Mouse (Mus musculus) macrophage (primary cell): Measurements from ENCODE around the gene H2-Eb2. TPM values are rescaled to one million over a fixed set of nuclear protein-coding genes. Genes with fewer than 3 reads are reported as not detected.

ENCODE experiments used
- polyA plus RNA-seq: library from polyadenylated mRNA; stranded (reverse); fragments of 250-400 nt; gene quantifications from 3 replicates; pipeline ENCODE4 v1.2.4, GENCODE M21; 2018; ENCODE audit warnings: inconsistent platforms

Gene H2-Eb2
- polyA plus RNA-seq, 1 experiment from 2014 or later, result 0.53 TPM

Other genes starting within 250 kb of the H2-Eb2 start
- 0.25 to 1.4 TPM (median 0.62 TPM) in 3 replicates for gene H2-Oa, start 233.3 kb upstream of the H2-Eb2 start, polyA plus RNA-seq
- 19.1 to 57.0 TPM (median 47.3 TPM) in 3 replicates for gene H2-DMa, start 206.1 kb upstream of the H2-Eb2 start, polyA plus RNA-seq
- gene Brd2, start 203.0 kb upstream of the H2-Eb2 start, polyA plus RNA-seq, result 130 to 435 TPM (median 155 TPM) in 3 replicates
- gene H2-DMb2, start 182.4 kb upstream of the H2-Eb2 start, polyA plus RNA-seq, result 1.2 to 2.2 TPM (median 1.8 TPM) in 3 replicates
- gene H2-DMb1, start 172.6 kb upstream of the H2-Eb2 start, polyA plus RNA-seq, result 26.4 to 54.6 TPM (median 34.2 TPM) in 3 replicates
- 42.0 to 121 TPM (median 79.2 TPM) in 3 replicates for gene Tap1, start 138.1 kb upstream of the H2-Eb2 start, polyA plus RNA-seq
- gene Psmb9, start 137.9 kb upstream of the H2-Eb2 start, polyA plus RNA-seq, result 38.9 to 88.0 TPM (median 49.9 TPM) in 3 replicates
- 147 to 329 TPM (median 288 TPM) in 3 replicates for gene Psmb8, start 127.9 kb upstream of the H2-Eb2 start, polyA plus RNA-seq
- 26.1 to 58.7 TPM (median 37.6 TPM) in 3 replicates for gene Tap2, start 122.1 kb upstream of the H2-Eb2 start, polyA plus RNA-seq
- gene H2-Ob, start 86.8 kb upstream of the H2-Eb2 start, polyA plus RNA-seq, result 0.15 to 0.41 TPM (median 0.33 TPM) in 3 replicates
- gene H2-Ab1, start 68.0 kb upstream of the H2-Eb2 start, polyA plus RNA-seq, result 88.0 to 180 TPM (median 145 TPM) in 3 replicates
- 116 to 315 TPM (median 141 TPM) in 3 replicates for gene H2-Aa, start 37.8 kb upstream of the H2-Eb2 start, polyA plus RNA-seq
- 73.4 to 224 TPM (median 73.4 TPM) in 3 replicates for gene H2-Eb1, start 19.8 kb upstream of the H2-Eb2 start, polyA plus RNA-seq
- gene Btnl2, start 29.2 kb downstream of the H2-Eb2 start, polyA plus RNA-seq, result 0.12 to 0.34 TPM (median 0.14 TPM) in 3 replicates
- gene Btnl1, start 51.5 kb downstream of the H2-Eb2 start, polyA plus RNA-seq, result not detected in 3 replicates
- 0.40 TPM in 1 of 3 replicates, not detected in the others for gene BC051142, start 73.2 kb downstream of the H2-Eb2 start, polyA plus RNA-seq
- 0.16 TPM in 1 of 3 replicates, not detected in the others for gene Btnl4, start 151.7 kb downstream of the H2-Eb2 start, polyA plus RNA-seq
- 0.09 to 0.27 TPM in 2 of 3 replicates, not detected in the other for gene Btnl6, start 191.7 kb downstream of the H2-Eb2 start, polyA plus RNA-seq
- 0.08 to 0.30 TPM (median 0.11 TPM) in 3 replicates for gene Notch4, start 238.6 kb downstream of the H2-Eb2 start, polyA plus RNA-seq